Comparison of ENCODE assay signal across 17 mouse cellular contexts in genomic region chr19:23028283-23028682, GRCm38 (mm10).
DNase-seq lines count a peak whose midpoint lies in the region; ATAC-seq and TF ChIP-seq lines count a peak whose summit lies in the region.
"Had no signal": no experiment of that assay in that cellular context is flagged by ENCODE, and none has a peak within 500 bp of the region (broad histone marks: within the 10 kb centered on the region; RNA-seq: fewer than 3 reads in every experiment).

No protein-coding gene starts in this region.

- no peak for TF ChIP-seq POLR2A in liver, adult 2 months (IDR thresholded peaks at IDR 0.05; ENCODE audit: extremely low read depth, insufficient read depth, low read length)
- no peak for TF ChIP-seq POLR2A in embryonic fibroblast, embryonic 13.5 days (IDR thresholded peaks at IDR 0.05; ENCODE audit: low read depth, low read length)

- DNase-seq in liver, adult 2 months (ENCODE audit: extremely low read depth, low read depth, low spot score) = peak; percentile 88
- peak; percentile 90 for DNase-seq in lung, postnatal 0 days (ENCODE audit: low spot score)
- peak; percentile 44 for DNase-seq in skeletal muscle tissue, adult 2 months (ENCODE audit: low read depth, low spot score)
- no peak for DNase-seq in T-cell, adult 2 months (ENCODE audit: low spot score)
- DNase-seq in embryo, embryonic 11 days = no peak
- DNase-seq: adrenal gland, postnatal 36 days; cerebellum, postnatal 25 days; kidney, adult 9 months; liver, postnatal 0 days; right cerebral cortex, postnatal 25 days had no signal

- no peak overlapping the region for H3K4me3 ChIP-seq in liver, adult 2 months (ENCODE audit: insufficient read depth, low read depth, low read length)
- no peak overlapping the region for H3K4me3 ChIP-seq in liver, embryonic 12.5 days
- no peak overlapping the region for H3K4me3 ChIP-seq in embryonic fibroblast, embryonic 13.5 days (ENCODE audit: insufficient read depth, low read length)
- H3K4me3 ChIP-seq in lung, postnatal 0 days (ENCODE audit: low read depth, low read length) = no peak overlapping the region
- H3K4me3 ChIP-seq: embryonic facial prominence, embryonic 10.5 days; hindbrain, embryonic 10.5 days; limb, embryonic 13.5 days; midbrain, embryonic 12.5 days had no signal

- H3K9me3 ChIP-seq in liver, embryonic 12.5 days (replicated peaks) = no peaks in the 10 kb centered on the region
- H3K9me3 ChIP-seq in lung, postnatal 0 days (ENCODE audit: low read length) = no peaks in the 10 kb centered on the region
- H3K9me3 ChIP-seq: embryonic facial prominence, embryonic 10.5 days; hindbrain, embryonic 10.5 days; limb, embryonic 13.5 days; midbrain, embryonic 12.5 days had no signal

- TF ChIP-seq EP300 in lung, postnatal 0 days (IDR thresholded peaks at IDR 0.05) = peak; percentile 83

- peaks cover 11% of the 10 kb centered on the region for H3K4me1 ChIP-seq in liver, adult 2 months (ENCODE audit: control insufficient read depth, insufficient read depth, low read length)
- no peaks in the 10 kb centered on the region for H3K4me1 ChIP-seq in liver, embryonic 12.5 days
- no peaks in the 10 kb centered on the region for H3K4me1 ChIP-seq in embryonic fibroblast, embryonic 13.5 days (ENCODE audit: control insufficient read depth, insufficient read depth, low read length)
- no peaks in the 10 kb centered on the region for H3K4me1 ChIP-seq in lung, postnatal 0 days (ENCODE audit: insufficient read depth, low read depth, low read length)
- H3K4me1 ChIP-seq: embryonic facial prominence, embryonic 10.5 days; hindbrain, embryonic 10.5 days; limb, embryonic 13.5 days; midbrain, embryonic 12.5 days had no signal

- ATAC-seq in liver, embryonic 12.5 days = no peak
- ATAC-seq in lung, postnatal 0 days = peak; percentile 75
- ATAC-seq: inflammation-experienced regulatory T-cells, adult 6 months; liver, postnatal 0 days had no signal

- TF ChIP-seq CTCF in liver, adult 2 months (IDR thresholded peaks at IDR 0.05; ENCODE audit: low read depth, low read length) = no peak
- TF ChIP-seq CTCF in embryonic fibroblast, embryonic 13.5 days (IDR thresholded peaks at IDR 0.05; ENCODE audit: borderline replicate concordance, insufficient read depth, low read length) = no peak
- no peak for TF ChIP-seq CTCF in lung, postnatal 0 days (IDR thresholded peaks at IDR 0.05)

- H3K27ac ChIP-seq in liver, adult 2 months (replicated peaks; ENCODE audit: insufficient read depth, low read depth, low read length) = peak overlapping the region; percentile 88
- H3K27ac ChIP-seq in liver, embryonic 12.5 days = no peak overlapping the region
- peak overlapping the region; percentile 87 for H3K27ac ChIP-seq in embryonic fibroblast, embryonic 13.5 days (ENCODE audit: insufficient read depth, low read length)
- peak overlapping the region; percentile 43; the same call in 1 of the 2 replicates for H3K27ac ChIP-seq in lung, postnatal 0 days (ENCODE audit: low read length)
- H3K27ac ChIP-seq: embryonic facial prominence, embryonic 10.5 days; hindbrain, embryonic 10.5 days; limb, embryonic 13.5 days; midbrain, embryonic 12.5 days had no signal

- no peaks in the 10 kb centered on the region for H3K36me3 ChIP-seq in liver, adult 2 months (ENCODE audit: control insufficient read depth, insufficient read depth, low read length)
- no peaks in the 10 kb centered on the region for H3K36me3 ChIP-seq in liver, embryonic 12.5 days
- H3K36me3 ChIP-seq in lung, postnatal 0 days (ENCODE audit: insufficient read depth, low read length) = no peaks in the 10 kb centered on the region
- H3K36me3 ChIP-seq: embryonic facial prominence, embryonic 10.5 days; hindbrain, embryonic 10.5 days; limb, embryonic 13.5 days; midbrain, embryonic 12.5 days had no signal

- no peaks in the 10 kb centered on the region for H3K79me2 ChIP-seq in liver, adult 2 months (ENCODE audit: control insufficient read depth, insufficient read depth, low read length)

- H3K27me3 ChIP-seq in liver, adult 2 months (ENCODE audit: control insufficient read depth, insufficient read depth, low read length) = no peaks in the 10 kb centered on the region
- H3K27me3 ChIP-seq in liver, embryonic 12.5 days (replicated peaks) = no peaks in the 10 kb centered on the region
- no peaks in the 10 kb centered on the region for H3K27me3 ChIP-seq in lung, postnatal 0 days (replicated peaks; ENCODE audit: insufficient read depth, low read length)
- H3K27me3 ChIP-seq: limb, embryonic 13.5 days; midbrain, embryonic 12.5 days had no signal

- H3K4me2 ChIP-seq in liver, embryonic 12.5 days = no peak overlapping the region
- H3K4me2 ChIP-seq in lung, postnatal 0 days (replicated peaks; ENCODE audit: low read depth, low read length) = no peak overlapping the region
- H3K4me2 ChIP-seq: limb, embryonic 13.5 days; midbrain, embryonic 12.5 days had no signal

- 23% methylated on average over 5 of the region's 5 CpGs for WGBS in liver, adult 2 months
- 63% methylated on average over 5 of the region's 5 CpGs for WGBS in liver, embryonic 12.5 days (ENCODE audit: insufficient replicate concordance)
- WGBS in lung, postnatal 0 days = 28% methylated on average over 5 of the region's 5 CpGs

- peak overlapping the region; percentile 45; the same call in 1 of the 2 replicates for H3K9ac ChIP-seq in liver, adult 2 months (ENCODE audit: low read depth, low read length)
- H3K9ac ChIP-seq in liver, embryonic 12.5 days = no peak overlapping the region
- no peak overlapping the region for H3K9ac ChIP-seq in lung, postnatal 0 days (replicated peaks; ENCODE audit: low read depth)
- H3K9ac ChIP-seq: limb, embryonic 13.5 days; liver, postnatal 0 days; midbrain, embryonic 12.5 days had no signal

Comparison
In these comparisons a context has a peak if more than half of its experiments do, and no peak if none do; other contexts are left out.
1. DNase-seq: peak in liver, adult 2 months (single experiment), lung, postnatal 0 days (single experiment) and skeletal muscle tissue, adult 2 months (single experiment); none in T-cell, adult 2 months (single experiment) and embryo, embryonic 11 days (single experiment).